ENCODE assay signal across 10 mouse cellular contexts in genomic region chr11:4083316-4084078, GRCm38 (mm10). TPM values are rescaled to one million over a fixed set of nuclear protein-coding genes. Genes with fewer than 3 reads are reported as not detected.
DNase-seq lines count a peak whose midpoint lies in the region; ATAC-seq and TF ChIP-seq lines count a peak whose summit lies in the region.
"Had no signal": no experiment of that assay in that cellular context is flagged by ENCODE, and none has a peak within 500 bp of the region (broad histone marks: within the 10 kb centered on the region; RNA-seq: fewer than 3 reads in every experiment).

No protein-coding gene starts in this region.

- H3K27ac ChIP-seq in kidney, embryonic 16.5 days (ENCODE audit: low read length), result no peak overlapping the region
- no peak overlapping the region for H3K27ac ChIP-seq in cortical plate, adult 2 months (ENCODE audit: insufficient read depth, low read length)
- H3K27ac ChIP-seq in heart, embryonic 10.5 days, result no peak overlapping the region
- H3K27ac ChIP-seq in midbrain, postnatal 0 days (ENCODE audit: low read depth, low read length), result no peak overlapping the region
- no peak overlapping the region for H3K27ac ChIP-seq in testis, adult 2 months (ENCODE audit: control insufficient read depth, insufficient read depth, low read depth, low read length)

- no peaks in the 10 kb centered on the region for H3K4me1 ChIP-seq in kidney, embryonic 16.5 days (ENCODE audit: insufficient read depth, low read length)
- H3K4me1 ChIP-seq in cortical plate, adult 2 months (ENCODE audit: control insufficient read depth, insufficient read depth, low read length), result peaks cover 4% of the 10 kb centered on the region; the same call in 1 of the 2 replicates
- no peaks in the 10 kb centered on the region for H3K4me1 ChIP-seq in heart, embryonic 10.5 days
- H3K4me1 ChIP-seq in midbrain, postnatal 0 days (ENCODE audit: insufficient read depth, low read length), result no peaks in the 10 kb centered on the region
- H3K4me1 ChIP-seq in testis, adult 2 months (ENCODE audit: control insufficient read depth, insufficient read depth, low read length), result no peaks in the 10 kb centered on the region

- intact Hi-C loops in left cerebral cortex, postnatal 10 days (cut with DNase I), result loop anchor here (2.0 kb wide), 1 partner anchor 83 kb away; no protein-coding TSS in a partner anchor

- DNase-seq in kidney, adult 18-20 months, result peak; percentile 45
- DNase-seq in adipocyte (ENCODE audit: low spot score), result peak; percentile 90
- peak; percentile 81 for DNase-seq in heart, embryonic 10.5 days (ENCODE audit: low spot score)
- DNase-seq in left cerebral cortex, postnatal 10 days (ENCODE audit: extremely low spot score in 1 of 2, low spot score in 2 of 2), result peak; percentile 64 to 82
- DNase-seq in midbrain, postnatal 0 days (ENCODE audit: low spot score), result peak; percentile 93

- no peaks in the 10 kb centered on the region for H3K27me3 ChIP-seq in kidney, embryonic 16.5 days (ENCODE audit: insufficient read depth, low read length)
- H3K27me3 ChIP-seq in heart, embryonic 10.5 days (ENCODE audit: insufficient read depth, poor library complexity, severe bottlenecking), result no peaks in the 10 kb centered on the region
- H3K27me3 ChIP-seq in midbrain, postnatal 0 days (ENCODE audit: insufficient read depth, low read length), result no peaks in the 10 kb centered on the region
- no peaks in the 10 kb centered on the region for H3K27me3 ChIP-seq in testis, adult 2 months (ENCODE audit: control insufficient read depth, insufficient read depth, low read length)

- no peak overlapping the region for H3K4me3 ChIP-seq in kidney, embryonic 16.5 days (ENCODE audit: low read length)
- no peak overlapping the region for H3K4me3 ChIP-seq in cortical plate, adult 2 months (ENCODE audit: insufficient read depth, low read length)
- H3K4me3 ChIP-seq in heart, embryonic 10.5 days, result no peak overlapping the region
- H3K4me3 ChIP-seq in midbrain, postnatal 0 days (ENCODE audit: low read depth, low read length), result no peak overlapping the region
- no peak overlapping the region for H3K4me3 ChIP-seq in testis, adult 2 months (ENCODE audit: control insufficient read depth, low read depth, low read length)
- H3K4me3 ChIP-seq: erythroblast, embryonic 14.5 days; megakaryocyte, embryonic 14.5 days had no signal

- WGBS in kidney, embryonic 16.5 days, result 28% methylated on average over 5 of the region's 5 CpGs
- 31% methylated on average over 5 of the region's 5 CpGs for WGBS in heart, embryonic 10.5 days
- 36% methylated on average over 5 of the region's 5 CpGs for WGBS in midbrain, postnatal 0 days

- no peak for ATAC-seq in kidney, embryonic 16.5 days (ENCODE audit: low FRiP score, low TSS enrichment)
- ATAC-seq in midbrain, postnatal 0 days (ENCODE audit: low FRiP score), result peak; percentile 47; the same call in 1 of the 2 replicates

- no peaks in the 10 kb centered on the region for H3K36me3 ChIP-seq in kidney, embryonic 16.5 days (ENCODE audit: insufficient read depth, low read length)
- no peaks in the 10 kb centered on the region for H3K36me3 ChIP-seq in heart, embryonic 10.5 days
- no peaks in the 10 kb centered on the region for H3K36me3 ChIP-seq in midbrain, postnatal 0 days (ENCODE audit: insufficient read depth, low read length)
- no peaks in the 10 kb centered on the region for H3K36me3 ChIP-seq in testis, adult 2 months (ENCODE audit: control insufficient read depth, insufficient read depth, low read length)

- peak; percentile 90 for TF ChIP-seq CTCF in cortical plate, adult 2 months (IDR thresholded peaks at IDR 0.05; ENCODE audit: extremely low read depth, insufficient read depth, low read length)
- peak; percentile 92 for TF ChIP-seq CTCF in midbrain, postnatal 0 days (IDR thresholded peaks at IDR 0.05)
- peak; percentile 51; the same call in 1 of the 2 replicates for TF ChIP-seq CTCF in testis, adult 2 months (IDR thresholded peaks at IDR 0.05; ENCODE audit: control insufficient read depth, insufficient read depth, insufficient replicate concordance, low read depth, low read length)

- no peak for TF ChIP-seq POLR2A in cortical plate, adult 2 months (IDR thresholded peaks at IDR 0.05; ENCODE audit: extremely low read depth, insufficient read depth, low read length)
- no peak for TF ChIP-seq POLR2A in testis, adult 2 months (IDR thresholded peaks at IDR 0.05; ENCODE audit: control insufficient read depth, low read depth, low read length)

- H3K9me3 ChIP-seq in kidney, embryonic 16.5 days (ENCODE audit: low read length), result no peaks in the 10 kb centered on the region
- H3K9me3 ChIP-seq in heart, embryonic 10.5 days, result no peaks in the 10 kb centered on the region
- H3K9me3 ChIP-seq in midbrain, postnatal 0 days (ENCODE audit: low read length), result no peaks in the 10 kb centered on the region

- H3K9ac ChIP-seq in kidney, embryonic 16.5 days (replicated peaks; ENCODE audit: low read length), result no peak overlapping the region
- H3K9ac ChIP-seq in midbrain, postnatal 0 days (replicated peaks; ENCODE audit: low read length, poor library complexity, severe bottlenecking), result no peak overlapping the region

- H3K4me2 ChIP-seq in kidney, embryonic 16.5 days (replicated peaks; ENCODE audit: low read depth, low read length), result no peak overlapping the region
- H3K4me2 ChIP-seq in midbrain, postnatal 0 days (ENCODE audit: low read depth, low read length, poor library complexity, severe bottlenecking), result no peak overlapping the region

RNA-seq across cellular contexts. Expression of gene Mtfp1, which starts 11.7 kb away (rescaled TPM):
- polyA plus RNA-seq in kidney, embryonic 16.5 days (2015; fragmentation: Nextera tagmentation; extraction: Ambion mirVana), result 18.5 and 20.1 TPM in 2 replicates
- 82.5 and 92.9 TPM in 2 replicates for polyA plus RNA-seq in cortical plate, adult 2 months (2012; rRNA removed)
- polyA plus RNA-seq in heart, embryonic 10.5 days (2016; fragmentation: Nextera tagmentation; extraction: Ambion mirVana), result 25.7 and 26.0 TPM in 2 replicates
- 10 to 100 TPM; 59.4 to 73.7 TPM for total RNA-seq in left cerebral cortex, postnatal 10 days (2021)
- 13.5 and 17.7 TPM in 2 replicates for total RNA-seq in midbrain, postnatal 0 days (2014; rRNA removed)
- 15.4 and 19.6 TPM in 2 replicates for polyA plus RNA-seq in midbrain, postnatal 0 days (2015; fragmentation: Nextera tagmentation; extraction: Ambion mirVana)
- polyA plus RNA-seq in testis, adult 2 months (2012; rRNA removed), result 9.0 and 10.0 TPM in 2 replicates

RNA-seq across cellular contexts. Expression of gene Sec14l3, which starts 18.9 kb away (rescaled TPM):
- polyA plus RNA-seq in kidney, embryonic 16.5 days (2015; fragmentation: Nextera tagmentation; extraction: Ambion mirVana), result 1.7 TPM in 1 of 2 replicates, not detected in the other
- polyA plus RNA-seq in cortical plate, adult 2 months (2012; rRNA removed), result 0.44 and 0.52 TPM in 2 replicates
- not detected in 2 replicates for polyA plus RNA-seq in heart, embryonic 10.5 days (2016; fragmentation: Nextera tagmentation; extraction: Ambion mirVana)
- total RNA-seq in left cerebral cortex, postnatal 10 days (2021), result 1 to 10 TPM; 2.3 to 3.6 TPM
- 1.5 and 1.8 TPM in 2 replicates for total RNA-seq in midbrain, postnatal 0 days (2014; rRNA removed)
- 4.3 and 5.1 TPM in 2 replicates for polyA plus RNA-seq in midbrain, postnatal 0 days (2015; fragmentation: Nextera tagmentation; extraction: Ambion mirVana)
- 1.0 and 1.9 TPM in 2 replicates for polyA plus RNA-seq in testis, adult 2 months (2012; rRNA removed)
- polyA plus RNA-seq: erythroblast, embryonic 14.5 days had no signal

RNA-seq across cellular contexts. Expression of gene Sec14l2, which starts 39.7 kb away (rescaled TPM):
- 1.5 and 2.1 TPM in 2 replicates for polyA plus RNA-seq in kidney, embryonic 16.5 days (2015; fragmentation: Nextera tagmentation; extraction: Ambion mirVana)
- 40.1 and 42.9 TPM in 2 replicates for polyA plus RNA-seq in cortical plate, adult 2 months (2012; rRNA removed)
- polyA plus RNA-seq in heart, embryonic 10.5 days (2016; fragmentation: Nextera tagmentation; extraction: Ambion mirVana), result 0.94 and 2.1 TPM in 2 replicates
- total RNA-seq in left cerebral cortex, postnatal 10 days (2021), result 10 to 100 TPM; 14.0 to 14.4 TPM
- total RNA-seq in midbrain, postnatal 0 days (2014; rRNA removed), result 8.2 and 13.2 TPM in 2 replicates
- polyA plus RNA-seq in midbrain, postnatal 0 days (2015; fragmentation: Nextera tagmentation; extraction: Ambion mirVana), result 5.5 and 6.9 TPM in 2 replicates
- 2.2 and 4.8 TPM in 2 replicates for polyA plus RNA-seq in testis, adult 2 months (2012; rRNA removed)

RNA-seq across cellular contexts. Expression of gene Rnf215, which starts 51.5 kb away (rescaled TPM):
- 28.9 and 30.0 TPM in 2 replicates for polyA plus RNA-seq in kidney, embryonic 16.5 days (2015; fragmentation: Nextera tagmentation; extraction: Ambion mirVana)
- polyA plus RNA-seq in cortical plate, adult 2 months (2012; rRNA removed), result 34.9 and 36.5 TPM in 2 replicates
- 16.4 and 17.1 TPM in 2 replicates for polyA plus RNA-seq in heart, embryonic 10.5 days (2016; fragmentation: Nextera tagmentation; extraction: Ambion mirVana)
- 10 to 100 TPM; 43.4 to 45.8 TPM for total RNA-seq in left cerebral cortex, postnatal 10 days (2021)
- 93.8 and 112 TPM in 2 replicates for total RNA-seq in midbrain, postnatal 0 days (2014; rRNA removed)
- 49.2 and 52.9 TPM in 2 replicates for polyA plus RNA-seq in midbrain, postnatal 0 days (2015; fragmentation: Nextera tagmentation; extraction: Ambion mirVana)
- polyA plus RNA-seq in testis, adult 2 months (2012; rRNA removed), result 4.2 and 4.5 TPM in 2 replicates

RNA-seq across cellular contexts. Expression of gene Sec14l4, which starts 52.2 kb away (rescaled TPM):
- polyA plus RNA-seq in kidney, embryonic 16.5 days (2015; fragmentation: Nextera tagmentation; extraction: Ambion mirVana), result 0.41 TPM in 1 of 2 replicates, not detected in the other
- 0.17 and 0.26 TPM in 2 replicates for polyA plus RNA-seq in cortical plate, adult 2 months (2012; rRNA removed)
- polyA plus RNA-seq in heart, embryonic 10.5 days (2016; fragmentation: Nextera tagmentation; extraction: Ambion mirVana), result 0.07 and 0.50 TPM in 2 replicates
- total RNA-seq in left cerebral cortex, postnatal 10 days (2021), result under 1 TPM in 1 of 2 experiments, not detected in 1; 0.11 TPM
- not detected in 2 replicates for total RNA-seq in midbrain, postnatal 0 days (2014; rRNA removed)
- 0.05 TPM in 1 of 2 replicates, not detected in the other for polyA plus RNA-seq in midbrain, postnatal 0 days (2015; fragmentation: Nextera tagmentation; extraction: Ambion mirVana)
- 0.42 and 0.56 TPM in 2 replicates for polyA plus RNA-seq in testis, adult 2 months (2012; rRNA removed)
- polyA plus RNA-seq: erythroblast, embryonic 14.5 days had no signal
